Mouse (Mus musculus) heart, postnatal 14 days (tissue): ENCODE measurements around the gene Lamc2. TPM values are rescaled to one million over a fixed set of nuclear protein-coding genes. Genes with fewer than 3 reads are reported as not detected.
A peak's percentile ranks its signal among the peaks of the same experiment; 100 is the strongest.

ENCODE experiments used
- DNase-seq, 2 experiments: peaks; one replicate each; pipeline ENCODE4 v3.0.0; 2021 to 2022
- intact Hi-C: fragments of 180-260 bp; cut with DNase I; formaldehyde crosslinking; loops from one replicate; pipeline ENCODE4 v1.15.1; 2025
- total RNA-seq, 2 experiments: library from RNA; stranded (reverse); gene quantifications; 2 replicates each; pipeline ENCODE4 v1.2.3; 2021

Lamc2 gene
- total RNA-seq, 2 experiments from 2014 or later, result 6.9 to 10.7 TPM

DNA sequence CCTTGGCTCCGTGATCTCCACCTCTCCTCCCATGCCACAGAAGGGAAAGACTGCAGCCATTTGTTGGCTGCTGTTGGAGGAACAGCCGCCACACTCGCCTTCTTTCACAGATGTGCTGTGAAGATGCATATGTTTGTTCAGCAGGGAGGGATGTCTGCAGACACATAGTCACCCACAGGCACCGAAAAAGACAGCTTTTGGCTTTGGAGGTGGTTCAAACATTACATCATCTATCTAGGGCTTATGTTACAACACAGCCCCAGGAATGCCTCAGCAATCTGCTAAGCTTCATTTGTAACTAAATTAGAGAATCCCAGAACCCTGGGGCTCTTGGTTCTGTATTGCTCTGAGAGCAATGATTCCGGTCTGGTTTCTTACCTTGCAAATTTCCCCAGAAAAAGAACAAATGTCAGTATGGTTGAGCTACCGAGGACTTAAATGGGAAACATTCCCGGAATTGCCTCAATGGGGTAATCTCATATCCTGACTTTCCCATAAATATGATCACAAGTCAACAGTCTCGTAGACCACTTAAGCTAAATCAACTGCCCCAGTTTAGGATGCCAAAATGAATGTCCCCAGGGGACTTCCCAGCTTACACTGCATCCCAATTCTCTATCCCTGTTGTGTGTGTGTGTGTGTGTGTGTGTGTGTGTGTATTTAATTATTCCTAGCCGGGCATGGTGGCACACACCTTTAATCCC is 5.5 kb downstream of the Lamc2 start:
- intact Hi-C loops, result no loop called here
- DNase-seq, result no peak

DNA sequence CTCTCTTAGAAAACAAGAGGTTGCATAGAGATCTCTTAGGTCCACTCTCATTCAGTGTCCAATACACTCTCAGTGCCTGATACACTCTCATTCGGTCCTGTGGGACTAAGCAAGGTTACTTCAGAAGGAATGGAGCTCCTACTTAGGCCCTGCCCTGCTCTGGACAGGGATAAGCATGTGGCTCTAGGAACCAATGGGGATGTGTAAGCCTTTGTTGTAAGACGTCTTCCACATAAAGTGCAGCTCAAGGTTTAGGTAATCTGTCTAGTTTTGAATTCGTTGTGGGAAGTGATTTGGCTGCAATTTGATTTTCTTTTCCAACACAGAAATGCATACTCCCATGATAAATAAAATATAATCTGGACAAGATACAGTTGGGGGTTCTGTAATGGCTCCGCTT is 6.1 kb downstream of the Lamc2 start:
- DNase-seq, result no peak
- intact Hi-C loops, result no loop called here

DNA sequence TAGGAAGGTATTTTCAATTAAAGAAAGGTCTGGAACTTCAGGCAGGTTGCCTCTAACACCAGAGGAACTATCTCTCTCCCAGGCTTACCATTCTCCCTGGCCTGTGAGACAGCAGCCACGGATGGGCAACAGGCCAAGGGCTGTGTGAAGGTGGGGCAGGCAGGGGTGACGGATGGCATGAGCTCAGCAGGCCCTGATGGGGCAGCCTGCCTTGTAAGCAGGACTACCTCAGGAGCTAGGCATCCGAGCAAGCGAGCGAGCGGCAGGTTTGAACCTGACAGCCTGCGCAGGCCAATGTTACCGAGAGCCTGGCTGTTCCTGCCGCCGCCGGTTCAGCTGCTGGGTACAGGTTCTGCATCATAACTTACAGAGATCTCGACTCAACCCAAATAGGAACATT is 11.4 kb downstream of the Lamc2 start:
- intact Hi-C loops, result no loop called here
- peak; percentile 76 to 84 for DNase-seq

DNA sequence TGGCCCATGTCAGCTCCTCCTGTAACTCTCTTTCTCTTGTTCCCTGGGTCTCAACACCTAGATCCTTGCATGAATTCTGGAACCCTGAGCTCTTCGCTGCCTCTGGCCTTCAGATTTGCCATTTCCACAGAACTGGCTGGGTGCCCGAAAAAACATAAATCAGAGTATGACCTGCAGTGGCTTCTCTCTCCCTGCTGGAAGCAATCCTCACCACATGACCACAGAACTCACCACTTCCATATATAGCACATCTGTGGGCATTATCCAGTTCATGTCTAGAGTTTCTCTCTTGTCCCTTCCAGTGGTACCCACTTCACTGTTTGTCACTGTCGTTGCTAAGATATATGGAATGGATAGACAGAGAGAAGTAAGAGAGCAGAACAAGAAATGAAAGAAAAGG is 13.0 kb downstream of the Lamc2 start:
- peak in 1 of 2 experiments; percentile 31 for DNase-seq
- intact Hi-C loops, result no loop called here

DNA sequence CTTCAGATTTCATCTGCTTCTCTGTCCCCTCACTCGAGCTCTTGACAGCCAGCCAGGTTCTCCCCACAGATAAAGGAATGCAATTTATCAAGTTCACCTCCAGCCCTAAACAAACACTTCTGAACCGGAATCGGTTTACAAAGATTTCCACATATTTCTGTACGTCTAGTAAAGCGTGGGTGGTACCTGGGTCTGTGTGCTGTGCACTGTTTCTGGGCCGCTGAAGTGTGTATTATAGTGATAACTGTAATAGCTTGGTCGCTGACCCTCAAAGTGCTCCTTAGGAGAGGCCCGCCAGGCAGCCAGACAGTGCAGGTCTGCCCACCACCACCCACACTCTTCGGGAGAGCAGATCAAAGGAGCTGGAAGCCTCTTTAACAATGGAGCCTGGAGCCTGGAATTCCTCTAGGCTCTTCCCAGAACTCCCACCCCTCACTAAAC is 13.9 kb downstream of the Lamc2 start:
- no peak for DNase-seq
- intact Hi-C loops, result no loop called here

DNA sequence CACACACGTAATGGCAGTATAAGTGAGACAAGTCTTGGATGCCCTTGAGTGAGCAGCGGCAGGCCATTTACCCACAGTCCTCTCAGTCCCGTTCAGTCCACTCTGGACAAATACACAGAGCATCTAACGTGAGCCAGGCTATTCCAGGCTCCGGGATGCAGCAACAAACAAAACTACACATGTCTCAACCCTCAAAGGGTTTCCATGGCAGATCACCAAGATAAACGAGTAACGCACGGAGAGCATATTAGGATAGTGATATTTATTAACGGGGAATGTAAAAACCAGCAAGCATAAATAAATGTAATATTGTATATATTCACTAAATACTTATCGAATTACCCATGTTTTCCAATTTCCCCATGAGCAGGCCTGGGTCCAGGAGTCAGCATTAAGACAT is 15.2 kb downstream of the Lamc2 start:
- no peak for DNase-seq
- intact Hi-C loops, result no loop called here

DNA sequence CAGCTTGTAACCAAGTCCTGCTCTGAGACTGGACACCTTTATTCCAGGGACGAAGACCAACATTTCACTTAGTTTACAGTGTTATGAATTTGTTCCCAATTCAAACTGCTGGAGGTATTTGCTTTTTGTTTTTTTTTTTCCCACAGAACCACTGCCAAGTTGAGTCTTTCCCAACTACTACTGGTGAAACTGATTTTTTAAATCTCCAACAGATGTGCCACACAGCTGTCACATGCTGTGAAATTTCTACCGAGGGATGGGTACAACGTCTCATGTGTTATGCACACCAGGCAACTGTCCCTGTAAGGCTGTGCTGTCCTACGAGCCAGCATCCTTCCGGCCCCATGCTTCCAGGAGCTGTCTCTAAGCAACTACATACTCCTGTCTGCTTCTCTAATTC is 18.0 kb downstream of the Lamc2 start:
- DNase-seq, result no peak
- intact Hi-C loops, result no loop called here

DNA sequence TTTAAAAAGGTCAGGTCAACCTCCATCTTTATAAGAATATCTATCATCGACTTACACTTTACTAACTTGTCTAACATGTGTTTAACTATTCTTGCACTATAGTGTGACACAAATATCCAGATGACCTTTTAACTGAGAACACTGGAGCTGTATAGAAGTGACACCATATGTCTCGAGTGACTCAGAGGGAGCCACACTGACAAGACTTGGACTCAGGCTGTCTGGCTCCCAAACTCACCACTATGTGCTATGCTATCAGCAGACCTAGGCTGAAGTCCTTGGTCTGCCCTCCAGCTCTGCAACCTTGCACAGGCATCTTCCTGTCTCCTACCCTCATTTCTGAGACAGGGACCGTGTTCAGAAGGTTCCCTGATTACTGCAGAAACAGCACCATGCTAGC is 22.4 kb downstream of the Lamc2 start:
- no peak for DNase-seq
- intact Hi-C loops, result no loop called here

DNA sequence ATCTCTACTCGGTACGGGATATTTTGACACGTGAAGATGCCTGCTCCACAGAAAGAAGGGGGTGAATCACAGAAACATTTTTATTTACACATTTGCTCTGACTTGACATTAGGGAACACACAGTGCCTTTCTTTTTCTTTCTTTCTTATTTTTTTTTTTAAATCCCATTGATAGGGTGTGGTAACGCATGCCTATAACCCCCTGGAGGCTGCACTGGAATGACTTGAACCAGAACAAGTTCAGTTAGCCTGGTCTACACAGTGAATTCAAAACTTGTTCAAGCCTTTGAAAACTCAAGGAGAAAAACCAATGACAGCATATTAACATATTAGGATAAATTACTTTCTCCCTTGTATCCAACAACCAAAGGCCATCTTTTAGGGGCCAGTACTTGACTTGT is 27.1 kb downstream of the Lamc2 start:
- DNase-seq, result no peak
- intact Hi-C loops, result no loop called here

DNA sequence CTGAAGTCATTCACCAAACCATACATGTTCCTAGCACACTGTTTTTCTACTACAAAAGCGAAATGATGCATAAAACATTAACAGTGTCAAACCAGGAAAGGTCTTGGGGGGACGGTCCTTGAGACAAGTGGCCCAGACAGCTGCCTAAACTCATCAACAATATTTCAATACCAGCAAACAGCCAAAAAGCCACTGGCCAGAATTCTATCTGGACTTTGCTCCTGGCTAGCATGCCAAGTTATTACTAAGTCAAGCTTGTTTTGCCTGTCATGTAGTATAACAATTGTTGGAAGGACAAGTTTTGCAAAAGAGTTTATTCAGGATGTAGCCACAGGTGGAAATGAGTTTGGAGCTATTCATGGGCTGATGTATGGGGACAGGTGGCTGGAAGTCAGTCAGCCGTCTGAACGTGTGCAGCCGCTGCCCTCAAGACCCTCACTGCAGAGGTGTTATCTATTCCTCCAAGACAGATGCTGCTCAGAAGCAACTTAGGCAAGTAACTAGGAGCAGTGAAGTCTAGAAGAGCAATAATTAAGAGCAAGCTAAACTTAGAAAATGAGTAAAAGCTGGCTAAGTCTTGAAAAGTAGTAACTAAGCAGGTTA is 29.1 kb downstream of the Lamc2 start:
- DNase-seq, result peak; percentile 35 to 59
- intact Hi-C loops, result no loop called here

DNA sequence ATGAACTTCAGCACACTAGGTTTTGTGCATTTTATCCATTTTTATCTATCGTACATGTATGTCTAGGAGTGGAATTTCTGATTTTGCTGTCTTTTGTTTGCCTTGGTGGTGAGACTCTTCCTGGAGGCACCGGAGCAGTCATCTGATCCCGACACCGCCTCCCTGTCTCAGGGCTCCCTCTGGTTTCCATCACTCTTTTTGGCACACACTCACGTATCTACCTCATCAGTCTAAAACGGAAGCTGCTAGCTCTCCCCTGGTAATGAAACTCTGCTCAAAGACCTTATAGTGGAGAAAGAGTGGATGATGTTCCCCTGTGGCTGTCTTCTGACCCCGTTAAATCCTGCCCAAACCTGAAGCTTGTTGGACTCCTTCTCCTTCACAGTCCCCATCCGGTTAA is 30.9 kb downstream of the Lamc2 start:
- intact Hi-C loops, result no loop called here
- peak; percentile 30 to 54 for DNase-seq

DNA sequence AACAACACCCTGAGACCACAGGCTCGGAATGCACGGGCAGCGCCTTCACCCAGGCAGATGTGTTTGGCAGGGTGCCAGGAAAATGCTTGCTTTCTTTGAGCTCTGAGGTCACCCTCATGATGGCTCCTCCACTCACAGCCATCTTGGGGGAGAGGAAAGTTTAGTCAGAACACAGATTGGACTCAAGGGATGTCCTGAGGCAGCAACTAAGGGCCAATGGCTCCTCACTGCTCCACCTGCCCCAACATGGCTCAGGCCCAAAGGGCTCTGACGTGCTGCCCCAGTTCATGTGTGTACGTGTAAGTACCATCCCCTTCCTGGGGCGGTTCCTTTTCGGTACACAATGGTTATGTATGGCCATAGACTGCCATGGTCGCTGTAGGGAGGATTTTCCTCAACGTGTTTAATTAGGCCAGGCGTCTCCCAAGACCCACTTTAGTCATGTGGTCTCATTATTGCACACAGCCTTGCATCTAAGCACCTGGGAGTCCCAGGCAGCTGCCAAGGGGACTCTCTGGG is 32.6 kb downstream of the Lamc2 start:
- intact Hi-C loops, result no loop called here

DNA sequence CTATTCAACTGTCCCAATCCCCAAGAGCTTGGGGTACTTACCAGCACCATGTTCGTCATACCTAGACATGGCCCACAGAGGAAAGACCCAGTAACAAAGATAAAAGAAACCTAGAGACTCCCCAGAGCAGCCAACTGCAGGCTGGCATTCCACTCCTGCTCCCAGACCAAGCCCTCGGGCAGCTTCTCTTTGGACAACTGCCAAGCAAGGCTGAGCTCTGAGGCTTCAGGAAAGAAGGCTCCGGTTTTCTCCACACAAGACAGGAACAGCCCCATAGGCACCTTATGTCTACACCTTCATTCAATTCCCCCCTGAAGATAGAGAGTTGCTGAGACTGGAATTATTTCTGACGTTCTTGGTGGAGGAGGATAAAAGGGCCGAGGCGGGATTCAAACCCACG is 33.7 kb downstream of the Lamc2 start:
- no peak for DNase-seq
- intact Hi-C loops, result no loop called here

More for the DNA sequence above, 32.6 kb downstream of the Lamc2 start:
- DNase-seq, result no peak

DNA sequence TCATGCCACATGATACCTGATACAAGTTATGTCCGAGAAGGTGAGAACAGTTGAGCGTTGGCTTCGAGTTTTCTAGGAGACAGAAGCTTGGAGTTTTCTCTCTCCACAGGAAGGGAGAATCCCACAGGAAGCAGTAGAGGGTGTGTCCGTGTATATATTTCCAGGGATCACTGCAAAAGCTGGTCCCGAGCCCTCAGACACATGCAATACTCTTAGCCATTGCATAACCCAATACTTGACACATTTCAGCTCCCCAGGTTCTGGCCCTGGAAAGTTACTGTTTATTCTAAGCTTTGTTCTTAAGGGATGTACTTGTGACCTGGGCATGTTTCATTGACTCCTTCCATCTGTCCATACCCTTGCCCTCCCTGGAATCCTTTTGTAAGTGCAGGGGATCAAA is 40.5 kb downstream of the Lamc2 start:
- intact Hi-C loops, result no loop called here
- DNase-seq, result no peak

DNA sequence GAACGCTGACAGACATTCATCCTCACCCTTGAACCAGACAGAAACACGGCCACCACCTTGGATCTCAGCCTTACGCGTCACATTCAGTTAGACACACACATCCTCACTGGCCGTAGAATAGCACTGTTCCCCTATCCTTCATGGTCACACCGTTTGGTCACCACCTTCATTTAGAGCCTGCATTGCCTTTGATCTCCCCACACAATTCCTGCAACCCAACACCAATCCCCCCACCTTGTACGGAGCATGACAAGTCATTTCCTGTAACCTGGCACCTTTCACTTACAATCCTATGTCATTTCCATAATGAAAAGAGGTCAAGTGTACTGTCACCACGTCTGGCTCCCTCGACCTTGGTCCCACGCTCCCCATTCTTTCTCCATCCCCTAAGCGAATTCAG is 42.2 kb downstream of the Lamc2 start:
- no peak for DNase-seq
- intact Hi-C loops, result no loop called here

DNA sequence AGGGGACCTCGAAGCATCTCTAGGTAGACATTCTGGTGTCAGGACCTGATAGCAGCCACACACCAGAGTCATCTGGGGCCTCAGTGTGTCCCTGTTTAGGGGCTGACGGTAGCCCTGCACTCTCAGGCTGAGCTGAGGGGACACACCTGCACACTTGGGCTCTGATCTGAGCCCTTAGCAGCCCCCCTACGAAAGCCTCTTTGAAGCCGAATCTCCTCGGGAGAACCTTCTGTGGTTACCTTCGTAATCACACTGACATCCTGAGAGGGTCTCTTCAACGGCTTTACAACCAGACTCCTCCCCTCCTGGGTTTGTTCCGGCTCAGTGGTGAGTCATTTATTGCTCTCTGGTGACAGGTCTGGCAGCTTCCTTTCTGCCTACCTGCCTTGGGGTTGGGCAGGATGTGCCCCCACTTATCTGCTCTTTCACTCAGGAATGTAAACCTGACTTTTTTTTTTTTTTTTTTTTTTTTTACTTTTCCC is 45.5 kb downstream of the Lamc2 start:
- no peak for DNase-seq
- intact Hi-C loops, result no loop called here

DNA sequence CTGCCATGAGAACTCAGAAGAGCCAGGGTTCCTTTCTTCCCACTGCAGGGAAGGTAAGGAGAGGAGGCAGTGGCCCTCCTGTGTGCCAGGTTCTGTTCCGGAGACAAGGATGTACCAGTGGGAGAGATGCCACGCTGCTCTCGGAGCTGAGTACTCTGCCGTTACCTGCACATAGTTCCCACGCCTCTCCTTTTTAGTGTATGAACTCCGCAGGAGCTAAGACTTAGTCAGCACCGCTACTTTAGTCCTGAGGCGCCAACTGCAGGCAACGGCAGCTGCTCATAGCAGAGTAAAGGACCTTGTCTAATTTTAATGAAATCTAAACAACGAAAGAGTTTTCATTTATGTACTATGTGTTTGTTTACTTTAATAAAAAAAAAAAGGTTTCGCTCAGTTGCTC is 46.0 kb downstream of the Lamc2 start:
- intact Hi-C loops, result no loop called here
- DNase-seq, result no peak

DNA sequence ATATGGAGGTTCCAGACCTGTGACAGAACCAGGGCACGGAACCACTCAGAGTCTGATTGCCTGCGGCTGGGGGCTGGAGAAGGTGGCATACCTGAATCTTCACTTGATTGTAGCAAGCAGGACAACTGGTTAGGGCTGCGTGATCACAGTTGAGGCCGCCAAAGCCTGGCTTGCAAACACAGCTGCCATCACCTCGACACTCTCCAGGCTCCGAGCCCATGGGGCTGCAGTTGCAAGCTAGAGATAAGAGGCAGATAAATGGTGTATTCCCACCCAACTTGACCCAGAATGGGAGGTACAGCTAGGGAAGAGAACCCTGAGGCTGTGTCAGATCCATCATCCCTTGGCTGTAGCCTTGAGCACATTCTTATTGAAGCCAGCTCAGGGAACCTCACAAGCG is 46.6 kb downstream of the Lamc2 start:
- intact Hi-C loops, result no loop called here
- DNase-seq, result no peak

DNA sequence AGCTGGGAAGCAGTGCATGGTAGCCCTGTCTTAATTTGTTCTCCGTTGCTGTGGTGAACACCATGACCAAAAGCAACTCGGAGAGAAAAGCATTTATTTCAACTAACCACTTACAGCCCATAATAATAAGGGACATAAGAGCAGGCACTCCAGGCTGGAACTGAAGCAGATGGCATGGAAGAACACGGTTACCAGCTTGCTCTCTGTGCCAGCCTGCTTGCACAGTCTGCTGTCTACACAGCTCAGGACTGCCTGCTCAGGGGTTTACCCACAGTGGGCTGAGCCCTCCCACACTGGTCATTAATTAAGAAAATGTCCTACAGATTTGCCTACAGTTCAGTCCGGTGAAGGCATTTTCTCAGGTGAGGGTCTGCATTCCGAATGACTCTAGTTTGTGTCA is 47.8 kb downstream of the Lamc2 start:
- intact Hi-C loops, result no loop called here
- DNase-seq, result no peak

DNA sequence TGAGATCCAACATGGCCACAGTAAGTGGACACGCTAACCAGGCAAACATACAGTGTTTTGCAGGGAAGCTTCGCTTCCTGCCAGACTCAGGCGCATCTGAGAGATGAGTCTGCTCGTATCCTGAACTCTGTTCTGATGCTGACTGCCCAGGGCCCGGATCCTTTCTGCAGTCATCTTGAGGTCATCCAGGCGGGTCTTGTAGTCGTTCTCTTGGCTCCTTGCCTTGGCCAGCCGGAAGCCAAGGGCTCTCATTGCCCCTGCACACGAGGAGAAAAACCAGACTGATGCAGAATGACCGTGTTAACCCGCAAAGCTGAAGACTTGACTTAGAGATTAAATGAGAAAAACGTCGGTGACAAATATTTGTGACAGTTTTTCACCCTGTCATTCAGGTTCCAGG is 49.6 kb downstream of the Lamc2 start:
- intact Hi-C loops, result no loop called here
- peak; percentile 44 to 59 for DNase-seq

DNA sequence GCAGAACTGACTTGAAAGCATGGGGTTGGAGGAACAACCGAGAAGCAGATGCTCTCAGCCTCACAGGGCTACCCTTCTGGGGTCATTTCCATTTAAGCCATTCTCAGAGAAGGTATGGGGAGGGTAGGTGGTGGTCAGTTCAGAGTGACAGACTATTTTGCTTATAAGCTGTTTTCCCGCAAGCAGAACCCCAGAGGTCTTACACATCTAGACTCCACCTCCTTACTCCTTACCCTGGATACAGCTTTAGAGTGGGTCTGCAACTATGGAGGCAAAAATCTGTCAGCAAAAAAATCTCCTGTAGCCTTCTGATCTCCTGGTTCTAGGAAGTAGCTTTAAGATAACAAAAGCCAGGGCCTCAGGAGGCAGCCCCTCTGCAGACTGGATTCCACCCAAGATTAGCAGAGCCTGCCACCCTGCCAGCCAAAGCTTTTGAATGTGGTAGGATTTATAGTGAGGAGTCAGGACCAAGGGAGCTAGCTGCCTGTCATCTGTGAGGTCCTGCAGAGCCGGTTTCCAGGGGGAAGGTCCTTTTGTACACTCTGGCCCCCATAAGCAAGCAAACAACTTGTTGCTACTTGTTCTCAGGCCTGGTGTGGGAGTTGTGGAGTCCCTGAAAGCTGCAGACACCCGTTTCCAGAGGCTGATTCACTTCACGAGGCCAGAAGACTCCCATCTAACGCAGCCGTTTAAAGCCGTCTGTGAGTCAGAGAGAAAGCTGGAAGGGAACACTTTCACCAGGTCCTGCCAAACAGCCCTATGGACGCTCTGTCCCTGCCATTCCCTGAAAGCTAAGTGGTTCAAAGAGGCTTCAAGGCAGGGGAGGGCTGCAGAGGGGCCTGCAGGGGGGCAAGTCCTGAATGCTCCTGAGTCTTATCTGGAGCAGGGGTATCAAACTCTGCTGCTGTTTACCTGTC is 52.1 kb downstream of the Lamc2 start:
- intact Hi-C loops, result no loop called here

More for the DNA sequence above, 52.1 kb downstream of the Lamc2 start:
- peak; percentile 69 to 72 for DNase-seq
